Mouse (Mus musculus) midbrain, embryonic 11.5 days (tissue): ENCODE data around the gene Dock11. TPM values are rescaled to one million over a fixed set of nuclear protein-coding genes. Genes with fewer than 3 reads are reported as not detected.

Experiments
- ATAC-seq: fragments of 200-750 bp; cut with Nextera tagmentation; 2 replicates; pipeline ENCODE4 v1.8.0; 2017; ENCODE audit warnings: moderate TSS enrichment, moderate library complexity; ENCODE audit not compliant: low FRiP score
- DNase-seq: peaks from one replicate; pipeline ENCODE4 v3.0.0; 2015; ENCODE audit warnings: low spot score; ENCODE audit errors: missing footprints
- H3K27ac ChIP-seq: fragments of 300-500 bp; sonication (generic); 2 replicates; pipeline ENCODE4 v1.5.1; 2014; ENCODE audit warnings: low read depth, low read length
- H3K27me3 ChIP-seq: fragments of 300-500 bp; sonication (generic); 2 replicates; pipeline ENCODE4 v1.6.1; 2014; ENCODE audit warnings: mild to moderate bottlenecking, low read length, moderate library complexity, mixed read lengths; ENCODE audit not compliant: control insufficient read depth, insufficient read depth
- H3K36me3 ChIP-seq: fragments of 300-500 bp; sonication (generic); 2 replicates; pipeline ENCODE4 v1.6.1; 2014; ENCODE audit warnings: mild to moderate bottlenecking, low read length, moderate library complexity, mixed read lengths; ENCODE audit not compliant: control insufficient read depth, insufficient read depth
- H3K4me1 ChIP-seq: fragments of 300-500 bp; sonication (generic); 2 replicates; pipeline ENCODE4 v1.6.1; 2014; ENCODE audit warnings: low read length; ENCODE audit not compliant: control insufficient read depth, insufficient read depth
- H3K4me2 ChIP-seq: fragments of 300-500 bp; sonication (generic); 2 replicates; pipeline ENCODE4 v1.6.1; 2014; ENCODE audit warnings: mild to moderate bottlenecking, moderate library complexity
- H3K4me3 ChIP-seq: fragments of 300-500 bp; sonication (generic); 2 replicates; pipeline ENCODE4 v1.5.1; 2014; ENCODE audit warnings: low read depth, low read length
- H3K9ac ChIP-seq: fragments of 300-500 bp; sonication (generic); 2 replicates; pipeline ENCODE4 v1.6.1; 2014; ENCODE audit warnings: low read length
- H3K9me3 ChIP-seq: fragments of 300-500 bp; sonication (generic); 2 replicates; pipeline ENCODE4 v1.6.1; 2016; ENCODE audit warnings: low read length; ENCODE audit not compliant: control insufficient read depth
- WGBS: fragments of 180-500 bp; shearing (Covaris S2); extraction: QIAGEN DNeasy Blood & Tissue Kit; methylation state at CpG from one replicate; pipeline ENCODE4 v1.1.7; 2014; 5-methylcytosine and 5-hydroxymethylcytosine counted together
- polyA plus RNA-seq: library from polyadenylated mRNA; unstranded; fragments of >200 nt; fragmentation: Nextera tagmentation; extraction: Ambion mirVana; gene quantifications from 2 replicates; pipeline ENCODE4 v1.2.1, GENCODE M21; 2014

Gene Dock11
- polyA plus RNA-seq, 1 experiment from 2014 or later, result 24.2 TPM

DNA sequence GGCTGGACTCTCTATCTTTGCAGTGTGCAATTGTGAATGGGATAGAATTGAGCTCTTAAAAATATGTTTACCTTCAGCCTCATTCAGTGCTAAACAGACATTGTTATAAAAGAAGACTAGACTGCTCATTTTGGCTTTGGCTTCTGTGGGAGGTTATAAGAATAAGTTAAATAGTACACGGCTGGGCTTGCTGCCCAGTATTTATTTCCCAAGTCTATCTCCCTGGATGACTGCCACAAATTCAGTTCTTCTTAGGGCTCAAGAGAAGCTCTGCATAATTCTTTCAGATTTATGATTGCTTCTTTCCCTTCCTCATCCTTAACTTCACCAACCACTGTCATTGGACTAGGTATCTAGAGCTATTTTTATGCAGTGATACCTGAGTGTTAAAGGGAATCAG, 158.8 kb downstream of the Dock11 start:
- no peak for DNase-seq
- no peak for ATAC-seq
- Histone ChIP-seq H3K27me3 (no peaks in the 10 kb centered on the region), H3K4me1 (no peaks in the 10 kb centered on the region), H3K9me3 (no peaks in the 10 kb centered on the region), H3K4me2 (no peak overlapping the region), H3K36me3 (no peaks in the 10 kb centered on the region), H3K27ac (no peak overlapping the region), H3K4me3 (no peak overlapping the region), H3K9ac (no peak overlapping the region)
- WGBS, result 86% methylated on average over 1 of the region's 1 CpGs

- Histone ChIP-seq H3K27ac (no peak overlapping the region), H3K27me3 (no peaks in the 10 kb centered on the region), H3K36me3 (no peaks in the 10 kb centered on the region), H3K4me2 (no peak overlapping the region), H3K4me3 (no peak overlapping the region), H3K4me1 (no peaks in the 10 kb centered on the region), H3K9ac (no peak overlapping the region), H3K9me3 (no peaks in the 10 kb centered on the region)
- no peak for ATAC-seq
- DNase-seq, result no peak
Measured at GRCm38 (mm10) chrX:36050312-36050711, 161.7 kb downstream of the Dock11 start.

- Histone ChIP-seq H3K9ac (no peak overlapping the region), H3K4me1 (no peaks in the 10 kb centered on the region), H3K27ac (no peak overlapping the region), H3K9me3 (no peaks in the 10 kb centered on the region), H3K27me3 (no peaks in the 10 kb centered on the region), H3K4me2 (no peak overlapping the region), H3K36me3 (no peaks in the 10 kb centered on the region), H3K4me3 (no peak overlapping the region)
- DNase-seq, result no peak
- peak; percentile 27; the same call in 1 of the 2 replicates for ATAC-seq
- WGBS, result 64% methylated on average over 2 of the region's 2 CpGs
Measured at GRCm38 (mm10) chrX:36073997-36074396, 185.4 kb downstream of the Dock11 start.

DNA sequence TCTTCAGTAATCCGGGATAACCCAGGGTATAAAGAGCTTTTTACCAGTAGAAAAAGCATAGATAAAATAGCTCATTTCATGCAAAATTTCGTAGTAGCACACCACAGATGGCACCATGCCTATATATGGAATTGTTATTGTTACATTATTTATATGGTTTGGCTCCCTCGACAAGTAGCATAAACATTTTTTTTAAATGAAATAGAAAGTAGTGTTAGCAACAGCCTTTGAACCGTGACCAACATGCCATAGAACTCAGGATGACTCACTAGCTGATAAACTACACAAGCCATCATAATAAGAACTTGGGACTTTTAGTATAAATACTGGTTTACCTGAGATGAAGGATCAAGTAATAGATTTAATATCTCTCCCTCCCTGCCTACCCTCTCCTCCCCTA, 188.5 kb downstream of the Dock11 start:
- no peak overlapping the region for H3K27ac ChIP-seq
- 83% methylated on average over 4 of the region's 4 CpGs for WGBS
- H3K4me2 ChIP-seq, result no peak overlapping the region
- H3K4me1 ChIP-seq, result no peaks in the 10 kb centered on the region
- no peaks in the 10 kb centered on the region for H3K36me3 ChIP-seq
- ATAC-seq (no peak), DNase-seq (no peak)
- H3K4me3 ChIP-seq, result no peak overlapping the region
- no peaks in the 10 kb centered on the region for H3K9me3 ChIP-seq
- H3K27me3 ChIP-seq, result no peaks in the 10 kb centered on the region
- no peak overlapping the region for H3K9ac ChIP-seq

- Histone ChIP-seq H3K4me2 (no peak overlapping the region), H3K27me3 (no peaks in the 10 kb centered on the region), H3K4me1 (no peaks in the 10 kb centered on the region), H3K36me3 (no peaks in the 10 kb centered on the region), H3K27ac (no peak overlapping the region), H3K9ac (no peak overlapping the region), H3K9me3 (no peaks in the 10 kb centered on the region), H3K4me3 (no peak overlapping the region)
- WGBS, result 72% methylated on average over 1 of the region's 1 CpGs
- ATAC-seq (no peak), DNase-seq (no peak)
Measured at GRCm38 (mm10) chrX:36082917-36083316, 194.3 kb downstream of the Dock11 start.

GRCm38 (mm10) chrX:36088464-36089256, 200.0 kb downstream of the Dock11 start:
- H3K36me3 ChIP-seq, result no peaks in the 10 kb centered on the region
- H3K9ac ChIP-seq, result no peak overlapping the region
- ATAC-seq (no peak), DNase-seq (no peak)
- no peaks in the 10 kb centered on the region for H3K4me1 ChIP-seq
- H3K27ac ChIP-seq, result no peak overlapping the region
- no peaks in the 10 kb centered on the region for H3K9me3 ChIP-seq
- H3K4me2 ChIP-seq, result no peak overlapping the region
- no peak overlapping the region for H3K4me3 ChIP-seq
- H3K27me3 ChIP-seq, result no peaks in the 10 kb centered on the region
- WGBS, result 85% methylated on average over 6 of the region's 6 CpGs

- Histone ChIP-seq H3K9me3 (no peaks in the 10 kb centered on the region), H3K27me3 (no peaks in the 10 kb centered on the region), H3K4me2 (no peak overlapping the region), H3K4me1 (no peaks in the 10 kb centered on the region), H3K36me3 (no peaks in the 10 kb centered on the region), H3K4me3 (no peak overlapping the region), H3K27ac (no peak overlapping the region), H3K9ac (no peak overlapping the region)
- 89% methylated on average over 1 of the region's 1 CpGs for WGBS
- ATAC-seq (no peak), DNase-seq (no peak)
Measured at GRCm38 (mm10) chrX:36100883-36101282, 212.3 kb downstream of the Dock11 start.

- Histone ChIP-seq H3K4me1 (no peaks in the 10 kb centered on the region), H3K27me3 (no peaks in the 10 kb centered on the region), H3K27ac (no peak overlapping the region), H3K4me2 (no peak overlapping the region), H3K9me3 (no peaks in the 10 kb centered on the region), H3K36me3 (no peaks in the 10 kb centered on the region), H3K9ac (no peak overlapping the region), H3K4me3 (no peak overlapping the region)
- 80% methylated on average over 3 of the region's 3 CpGs for WGBS
- ATAC-seq (no peak), DNase-seq (no peak)
Measured at GRCm38 (mm10) chrX:36101318-36101717, 212.7 kb downstream of the Dock11 start.

GRCm38 (mm10) chrX:36108601-36109000, 220.0 kb downstream of the Dock11 start:
- Histone ChIP-seq H3K4me2 (no peak overlapping the region), H3K36me3 (no peaks in the 10 kb centered on the region), H3K4me1 (no peaks in the 10 kb centered on the region), H3K27ac (no peak overlapping the region), H3K9ac (no peak overlapping the region), H3K4me3 (no peak overlapping the region), H3K9me3 (no peaks in the 10 kb centered on the region), H3K27me3 (no peaks in the 10 kb centered on the region)
- ATAC-seq (no peak), DNase-seq (no peak)
- WGBS, result 43% methylated on average over 3 of the region's 3 CpGs
